Mouse (Mus musculus) Muller cell, postnatal 12 days (primary cell): ENCODE results near the gene Slc25a21.

ENCODE experiments used
- DNase-seq: peaks from one replicate; pipeline ENCODE4 v3.0.0-alpha.2; 2015; ENCODE audit errors: inconsistent ontology term

The Slc25a21 gene

DNA sequence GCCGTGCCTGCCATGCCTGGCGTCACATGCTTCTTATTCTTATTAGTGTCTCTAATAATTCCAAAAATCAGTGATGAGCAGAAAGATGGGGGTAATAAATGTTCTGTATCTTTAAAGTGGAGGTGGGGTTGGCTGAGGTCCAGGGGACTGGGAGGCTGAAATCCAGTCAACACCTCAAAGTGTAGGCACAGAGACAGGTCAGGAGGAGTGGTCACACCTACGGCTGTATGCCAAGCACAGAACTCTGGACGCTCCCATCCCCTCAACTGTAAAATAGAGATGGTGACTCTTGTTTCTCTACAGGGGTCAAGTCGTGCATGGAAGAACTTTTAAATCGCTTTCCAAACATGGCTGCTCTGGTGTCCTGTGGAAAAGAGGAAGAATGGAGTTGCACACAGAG is 429.8 kb downstream of the Slc25a21 start:
- no peak for DNase-seq

DNA sequence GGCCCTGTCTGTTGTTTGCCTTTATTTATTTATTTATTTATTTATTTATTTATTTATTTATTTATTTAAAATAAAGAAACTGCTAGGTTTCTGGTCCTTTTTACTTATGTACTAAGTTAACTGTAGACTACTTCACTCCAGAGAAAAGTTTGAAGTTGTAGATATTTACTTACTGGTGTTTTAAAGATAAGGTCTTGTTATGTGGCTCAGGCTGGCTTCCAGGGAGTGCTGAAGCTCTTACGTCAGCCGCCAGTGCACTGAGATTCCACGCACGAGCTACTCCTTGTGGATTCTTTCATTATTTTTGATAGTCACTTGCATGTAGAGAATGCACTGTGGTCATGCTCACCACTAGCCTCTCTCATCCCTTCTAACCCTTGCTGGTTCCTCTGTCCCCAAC is 460.2 kb downstream of the Slc25a21 start:
- DNase-seq: no peak

DNA sequence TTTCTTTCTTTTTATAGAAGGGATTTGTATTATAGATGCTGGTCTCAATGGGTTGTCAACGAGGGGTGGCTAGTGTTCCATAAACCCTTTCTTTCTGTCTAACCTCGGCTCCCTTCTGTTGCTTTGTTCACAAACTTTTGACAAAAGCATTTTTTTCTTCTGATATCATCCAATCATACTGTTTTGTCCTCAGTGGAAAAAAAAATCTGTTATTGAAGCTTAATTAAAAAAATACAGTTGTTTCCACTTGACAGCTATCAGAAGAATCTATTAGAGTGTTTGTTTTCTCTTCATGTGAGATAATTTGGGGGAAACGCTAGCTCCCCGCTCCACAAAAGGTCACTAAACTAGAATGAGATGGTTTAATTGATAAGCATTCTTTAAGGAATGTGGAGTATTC is 469.6 kb downstream of the Slc25a21 start:
- peak; percentile 91 for DNase-seq

DNA sequence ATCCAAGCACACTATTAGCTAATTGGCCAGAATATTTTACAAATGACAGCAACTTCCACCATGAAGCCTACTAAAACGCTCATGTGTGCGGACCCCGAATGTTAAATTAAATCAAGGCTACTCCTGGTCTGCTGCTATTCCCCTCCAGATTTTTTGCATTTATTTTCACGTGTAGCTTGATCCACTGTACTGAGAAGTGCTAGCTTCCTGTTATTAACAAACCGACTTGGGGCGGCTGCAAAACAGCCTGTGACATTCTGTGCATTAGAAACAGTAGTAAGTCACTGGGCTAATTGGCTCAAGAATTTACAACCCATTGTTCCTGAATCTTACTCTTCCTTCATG is 478.6 kb downstream of the Slc25a21 start:
- no peak for DNase-seq

DNA sequence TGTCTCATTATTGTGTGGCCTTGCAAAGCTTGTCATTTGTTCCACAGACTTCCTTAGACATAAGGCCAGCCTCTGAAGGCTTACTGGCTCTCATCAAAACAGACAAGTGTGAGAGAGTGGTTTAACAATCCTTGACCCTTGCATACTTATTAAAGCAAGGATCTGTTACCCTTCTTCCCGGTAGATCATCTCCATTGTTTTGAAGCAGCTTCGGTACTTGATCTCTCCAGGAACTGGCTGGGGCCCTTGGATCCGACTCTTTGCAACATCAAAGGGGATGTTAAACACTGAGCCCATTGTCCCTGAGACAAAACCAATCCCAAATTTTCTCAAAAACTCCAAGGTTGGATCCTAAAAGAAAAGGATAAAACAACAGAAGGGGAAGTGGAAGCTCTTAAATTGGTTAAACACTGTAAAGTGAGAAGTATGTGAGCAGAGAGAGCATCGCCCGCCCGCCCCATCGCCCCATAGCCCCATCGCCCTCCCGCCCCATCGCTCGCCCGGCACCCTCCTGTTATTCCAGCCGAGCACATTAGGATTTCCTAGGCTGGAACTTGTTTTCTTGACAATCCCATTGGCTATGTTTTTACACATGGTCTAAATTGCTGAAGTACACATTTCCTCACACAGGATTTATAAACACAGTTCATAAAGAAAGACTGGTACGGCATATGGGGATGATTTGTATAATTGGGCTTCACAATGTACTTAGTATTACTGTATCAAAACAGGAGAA is 479.1 kb downstream of the Slc25a21 start:
- no peak for DNase-seq

DNA sequence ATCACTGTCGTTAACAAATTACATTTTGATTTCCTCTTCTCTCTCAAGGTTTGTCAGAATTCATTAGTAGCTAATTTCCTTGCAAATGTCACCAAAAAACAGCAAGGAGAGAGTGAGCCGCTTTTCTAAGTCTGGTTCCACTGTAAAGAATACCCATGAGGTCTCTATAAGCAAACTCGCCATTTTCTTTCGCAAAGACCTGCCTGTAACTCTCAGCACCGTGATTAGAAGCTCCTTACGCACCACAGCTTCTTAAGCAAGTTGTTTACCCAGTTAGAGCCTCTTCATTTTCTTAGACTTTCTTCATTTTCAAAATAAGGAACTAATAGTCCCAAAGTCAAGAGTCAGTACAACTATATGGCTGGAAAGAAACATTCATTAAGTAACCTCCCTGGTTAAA is 496.3 kb downstream of the Slc25a21 start:
- no peak for DNase-seq

DNA sequence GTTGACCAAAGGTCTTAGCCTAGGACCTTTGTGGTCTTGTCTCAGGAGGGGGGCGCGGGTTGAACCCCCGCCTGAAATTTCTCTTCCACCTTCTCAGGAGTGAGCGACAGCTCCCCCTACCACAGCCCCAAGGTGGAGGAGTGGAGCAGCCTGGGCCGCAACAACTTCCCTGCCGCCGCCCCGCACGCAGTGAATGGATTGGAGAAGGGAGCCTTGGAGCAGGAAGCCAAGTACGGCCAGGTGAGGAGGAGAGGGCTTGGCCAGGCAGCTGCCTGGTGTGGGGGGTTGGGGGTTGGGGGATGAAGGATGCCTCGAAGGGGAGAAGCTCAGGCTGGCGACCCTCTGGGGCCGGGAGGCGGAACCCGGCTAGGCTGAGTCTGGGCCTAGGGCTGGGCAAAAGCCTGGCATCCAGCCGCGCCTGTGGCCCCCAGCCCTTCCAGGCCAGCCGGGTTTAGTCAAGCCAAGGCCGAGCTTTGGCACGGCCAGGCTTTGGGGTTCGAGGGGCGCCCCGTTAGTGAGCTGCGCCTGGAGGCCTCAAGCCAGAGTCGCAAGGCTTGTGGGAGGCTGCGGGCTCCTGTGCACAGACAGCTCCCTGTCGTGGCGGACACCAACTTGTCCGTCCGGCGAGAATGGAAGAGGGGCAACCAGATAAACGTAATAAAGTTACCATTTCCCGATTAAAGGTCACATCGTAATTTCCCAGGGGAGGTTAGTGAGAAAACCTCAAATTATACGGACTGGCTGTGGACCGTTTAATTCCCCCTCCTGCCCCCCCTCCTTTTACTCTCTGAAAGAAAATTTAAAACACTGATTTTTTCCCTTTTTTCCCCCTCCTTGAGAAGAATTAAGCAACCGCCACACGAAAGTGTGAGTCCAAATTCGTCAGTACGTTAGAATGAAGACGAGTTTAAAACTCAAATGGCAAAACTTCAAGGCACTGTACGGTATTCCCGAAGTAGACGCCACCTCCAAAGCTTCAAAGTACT is 497.1 kb downstream of the Slc25a21 start:
- DNase-seq: no peak

DNA sequence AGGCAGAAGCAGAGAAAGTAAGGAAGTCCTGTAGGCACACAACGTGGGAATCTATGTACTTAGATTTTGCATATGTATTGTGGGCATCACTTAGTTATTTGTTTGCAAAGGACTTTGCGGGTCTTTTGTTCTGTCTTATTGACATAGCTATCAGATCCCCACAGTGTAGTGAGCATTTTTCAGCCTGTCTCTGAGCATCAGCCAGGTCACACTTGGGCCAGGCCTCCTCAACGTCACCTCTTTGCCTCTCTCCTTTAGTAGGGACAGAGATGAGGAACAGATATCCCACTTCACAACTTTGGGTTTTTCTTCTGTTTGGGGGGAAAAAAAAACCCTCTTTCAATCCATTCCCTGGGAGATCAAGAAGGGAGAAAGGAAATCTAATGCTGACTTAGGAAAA is 497.9 kb downstream of the Slc25a21 start:
- DNase-seq: no peak

DNA sequence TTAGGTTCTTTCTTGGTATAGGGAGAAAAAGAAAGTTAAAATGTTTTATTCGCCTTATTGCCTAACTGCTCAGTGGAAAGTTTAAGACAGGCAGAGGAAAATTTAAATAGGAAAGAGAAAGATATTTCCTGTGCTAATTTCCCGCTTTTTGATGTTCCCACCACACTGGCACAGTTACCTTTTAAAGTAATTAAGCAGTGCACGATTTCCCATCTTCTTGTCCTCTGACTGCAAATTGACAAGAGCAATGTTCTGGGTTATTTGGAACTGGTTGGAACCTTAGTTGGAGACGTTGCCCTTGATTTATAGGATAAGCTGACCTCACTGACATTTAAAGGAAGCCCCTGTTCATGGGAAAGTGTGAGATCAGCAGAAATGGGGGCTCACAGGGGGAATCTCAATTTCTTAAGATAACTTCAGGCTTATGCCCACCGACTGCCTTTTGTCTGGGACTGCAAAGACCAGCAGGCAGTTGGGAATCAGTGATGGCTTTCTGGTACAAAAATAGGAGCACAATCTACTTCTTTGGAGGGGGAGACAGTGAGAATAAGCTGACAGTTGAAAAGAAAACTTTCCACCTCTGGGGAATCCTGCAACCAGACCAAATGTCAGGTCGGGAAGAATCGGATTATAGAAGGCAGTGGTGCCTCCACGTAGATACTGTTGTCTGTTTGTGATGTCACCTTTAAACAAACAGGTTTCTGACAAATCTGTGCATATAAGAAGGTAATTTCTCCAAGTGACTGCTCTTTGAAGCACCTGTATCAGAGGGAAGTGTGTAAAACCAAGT is 498.9 kb downstream of the Slc25a21 start:
- DNase-seq: no peak

DNA sequence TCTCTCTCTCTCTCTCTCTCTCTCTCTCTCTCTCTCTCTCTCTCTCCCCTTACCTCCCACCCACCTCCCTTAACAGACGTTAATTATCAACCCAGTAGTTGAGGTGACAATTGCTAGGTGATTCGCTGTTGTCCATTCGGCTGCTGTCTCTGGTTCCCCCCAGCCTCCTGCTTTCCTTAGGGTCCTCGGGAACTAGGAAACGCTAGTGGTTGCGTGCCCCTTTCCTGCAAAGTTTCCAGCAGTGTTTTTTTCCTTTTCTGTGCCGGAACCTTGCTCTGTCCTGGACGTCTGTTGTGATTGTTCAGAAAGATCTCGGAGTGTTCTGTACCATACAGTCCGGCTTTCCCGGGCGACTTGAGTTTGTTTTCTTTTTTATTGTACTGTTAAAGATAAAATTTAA is 499.5 kb downstream of the Slc25a21 start:
- no peak for DNase-seq

DNA sequence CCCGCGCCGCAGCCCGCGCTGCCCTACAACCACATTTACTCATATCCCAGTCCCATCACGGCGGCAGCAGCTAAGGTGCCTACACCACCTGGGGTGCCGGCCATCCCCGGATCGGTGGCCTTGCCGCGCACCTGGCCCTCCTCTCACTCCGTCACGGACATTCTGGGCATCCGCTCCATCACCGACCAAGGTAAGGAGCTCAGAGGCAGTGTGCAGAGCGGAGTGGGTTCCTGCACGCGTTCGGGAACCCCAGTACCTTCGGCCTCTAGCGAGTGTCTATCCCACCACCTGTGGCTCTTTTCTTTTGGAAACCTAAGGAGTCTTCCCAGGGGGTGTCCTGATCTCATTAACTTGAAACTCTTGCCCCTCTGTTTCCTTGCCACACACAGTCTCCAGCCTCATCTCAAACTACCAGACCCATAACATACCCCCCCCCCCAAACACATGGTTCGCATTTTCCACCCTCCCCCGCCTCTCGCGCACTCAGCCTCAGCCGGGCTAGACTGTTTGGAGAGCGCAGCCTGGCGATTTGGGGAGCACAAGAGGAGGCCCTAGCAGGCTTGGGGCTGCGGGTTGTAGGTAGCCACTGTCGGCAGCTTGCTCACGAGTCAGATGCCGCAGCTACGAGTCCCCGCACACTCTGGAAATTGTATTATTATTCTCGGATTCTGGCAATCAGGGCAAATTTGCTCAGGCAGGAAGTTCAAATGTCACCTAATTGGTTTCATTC is 500.1 kb downstream of the Slc25a21 start:
- no peak for DNase-seq

DNA sequence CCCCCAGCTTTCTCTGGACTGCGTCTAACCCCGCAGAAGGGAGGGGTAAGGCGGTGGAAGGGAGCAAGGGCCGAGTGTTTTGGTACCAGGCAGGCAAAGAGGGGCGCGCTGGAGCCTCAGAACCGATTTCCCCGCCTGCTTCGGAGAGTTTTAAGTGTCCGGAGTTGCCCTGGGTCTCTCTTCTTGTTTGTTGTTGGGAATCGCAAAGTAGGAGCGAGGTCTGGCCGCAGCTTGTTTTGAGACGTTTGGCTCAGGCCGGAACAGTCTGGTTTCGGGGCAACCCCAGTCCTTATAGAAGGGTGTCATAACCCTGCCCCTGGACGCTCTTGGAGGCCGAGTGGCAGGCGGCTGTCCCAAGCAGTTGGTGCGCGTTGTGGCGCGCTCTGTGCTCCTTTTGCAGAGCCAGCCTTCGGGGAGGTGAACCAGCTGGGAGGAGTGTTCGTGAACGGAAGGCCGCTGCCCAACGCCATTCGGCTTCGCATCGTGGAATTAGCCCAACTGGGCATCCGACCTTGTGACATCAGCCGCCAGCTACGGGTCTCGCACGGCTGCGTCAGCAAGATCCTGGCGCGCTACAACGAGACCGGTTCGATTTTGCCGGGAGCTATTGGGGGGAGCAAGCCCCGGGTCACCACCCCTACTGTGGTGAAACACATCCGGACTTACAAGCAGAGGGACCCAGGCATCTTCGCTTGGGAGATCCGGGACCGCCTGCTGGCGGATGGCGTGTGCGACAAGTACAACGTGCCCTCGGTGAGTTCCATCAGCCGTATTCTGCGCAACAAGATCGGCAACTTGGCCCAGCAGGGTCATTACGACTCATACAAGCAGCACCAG is 500.9 kb downstream of the Slc25a21 start:
- DNase-seq: peak; percentile 45

DNA sequence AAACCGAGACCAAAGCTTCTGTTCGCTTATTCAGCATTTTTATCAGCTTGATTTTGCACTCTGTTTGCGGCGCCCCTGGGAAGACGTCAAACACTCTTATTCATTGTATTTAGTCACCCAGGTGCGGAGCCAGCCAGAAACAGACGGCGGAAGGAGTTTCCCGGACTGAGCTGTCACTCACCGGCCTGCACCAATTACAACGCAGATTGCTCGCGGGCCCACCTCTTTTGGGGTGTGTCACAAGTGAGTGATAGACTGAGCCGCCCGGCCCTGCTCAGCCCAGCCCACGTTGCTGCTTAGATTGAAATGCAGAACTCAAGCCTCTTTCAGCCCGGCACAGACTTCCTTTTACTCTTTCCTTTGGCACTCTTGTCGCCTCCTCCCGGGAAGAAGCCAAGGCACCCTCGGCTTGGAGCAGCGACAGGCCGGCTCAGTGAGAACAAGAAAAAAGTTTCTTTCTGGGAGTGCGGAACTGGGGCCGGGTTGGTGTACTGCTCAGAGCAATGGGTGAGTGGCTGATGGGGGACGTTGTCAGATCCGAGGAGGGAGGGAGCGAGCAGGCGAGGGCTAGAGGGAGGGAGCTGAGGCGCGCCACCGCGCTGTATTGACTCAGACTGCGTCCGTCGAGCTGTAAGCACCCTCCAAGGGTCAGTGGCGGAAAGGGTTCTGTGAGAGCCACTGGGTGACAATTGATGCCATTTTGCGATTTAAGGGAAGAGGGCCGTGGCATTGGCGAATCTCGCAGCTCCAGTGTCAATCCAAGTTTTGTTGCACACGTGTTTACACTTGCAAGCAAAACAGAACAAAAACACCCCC is 501.7 kb downstream of the Slc25a21 start:
- peak; percentile 89 for DNase-seq

DNA sequence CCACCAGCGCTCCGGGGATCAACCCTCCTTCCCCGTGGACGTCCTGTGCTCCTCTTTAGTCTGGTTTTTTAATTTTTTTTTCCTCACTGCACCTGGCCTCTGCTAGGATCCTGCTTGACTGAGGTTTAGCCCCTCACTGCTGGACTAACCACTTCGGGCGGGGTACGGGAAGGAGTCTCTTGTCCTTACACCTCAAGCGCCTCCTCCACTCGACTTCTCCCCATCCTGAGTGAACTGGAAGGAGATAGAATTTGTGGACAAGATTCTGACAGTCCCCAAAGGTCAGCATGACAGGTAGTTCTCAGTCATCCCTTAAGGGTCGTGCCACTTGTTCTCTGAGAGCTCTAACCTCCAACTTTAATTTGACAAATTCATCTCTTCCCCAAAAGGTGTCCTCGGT is 502.3 kb downstream of the Slc25a21 start:
- no peak for DNase-seq

DNA sequence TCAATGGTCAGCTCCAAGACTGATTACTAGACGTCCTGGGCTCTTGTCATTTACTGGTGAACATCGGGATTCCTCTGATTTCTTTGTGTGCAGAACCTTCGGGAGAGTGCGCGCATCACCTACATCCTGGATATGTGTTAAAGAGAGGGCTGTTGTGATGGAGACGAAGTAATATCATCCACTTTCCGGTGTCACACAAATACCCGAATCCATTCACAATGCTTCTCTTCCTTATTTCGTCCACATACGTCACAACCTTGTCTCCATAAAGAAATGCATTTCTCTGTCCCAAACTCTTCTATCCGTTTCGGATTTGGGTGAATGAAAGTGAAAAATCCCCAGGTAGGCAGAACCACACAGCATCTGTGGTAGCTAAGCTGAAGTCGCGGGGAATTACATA is 502.9 kb downstream of the Slc25a21 start:
- no peak for DNase-seq

DNA sequence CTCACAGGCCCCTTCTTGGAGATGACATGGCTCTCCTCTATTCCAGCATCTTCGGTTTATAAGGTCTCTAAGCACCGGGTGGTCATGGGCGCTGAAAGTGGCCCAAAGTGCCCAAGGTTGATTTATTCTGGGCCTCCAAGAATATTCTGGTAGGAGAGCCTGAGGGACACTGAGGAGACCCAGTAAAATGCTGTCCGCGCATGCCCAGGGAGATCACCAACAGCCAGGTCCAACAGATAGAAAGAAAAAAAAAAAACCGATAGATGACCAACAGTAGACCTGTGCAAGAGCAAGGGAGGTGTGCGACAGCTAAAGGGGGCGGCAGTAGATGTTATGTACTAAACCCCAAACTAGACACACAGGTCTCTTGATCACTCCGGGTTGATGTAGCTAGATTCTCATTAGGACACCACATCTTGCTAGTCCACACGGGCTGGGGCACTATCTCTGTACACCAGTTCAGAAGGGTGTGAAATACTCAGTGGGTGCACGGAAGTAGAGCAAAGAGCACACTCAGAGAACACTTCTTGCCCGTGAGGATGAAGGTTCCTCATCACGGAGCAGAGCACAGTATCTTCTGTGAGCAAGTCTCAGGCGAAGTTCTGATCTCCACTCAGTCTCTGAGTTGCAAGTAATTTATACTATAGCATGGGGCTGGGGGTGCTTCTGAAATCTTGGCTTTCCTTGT is 503.7 kb downstream of the Slc25a21 start:
- DNase-seq: no peak

DNA sequence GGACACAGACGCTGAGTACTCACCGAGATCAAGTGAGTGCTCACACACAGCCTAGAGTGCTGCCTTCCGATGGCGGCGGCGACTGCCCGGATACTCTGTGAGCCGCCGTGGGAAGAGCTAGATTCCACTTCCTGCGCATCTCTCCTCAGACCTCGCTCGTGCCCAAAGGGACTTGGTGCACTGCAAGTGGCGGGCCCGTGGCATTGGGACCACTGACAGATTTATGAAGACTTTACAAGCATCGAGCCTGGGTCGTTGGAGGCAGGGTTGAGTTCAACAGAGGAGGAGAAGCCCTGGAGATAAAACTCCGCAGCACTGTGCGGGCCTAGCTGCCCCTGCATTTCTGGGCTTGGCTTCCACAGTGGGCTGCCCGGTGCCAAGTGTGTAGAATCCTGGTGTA is 504.7 kb downstream of the Slc25a21 start:
- DNase-seq: no peak

DNA sequence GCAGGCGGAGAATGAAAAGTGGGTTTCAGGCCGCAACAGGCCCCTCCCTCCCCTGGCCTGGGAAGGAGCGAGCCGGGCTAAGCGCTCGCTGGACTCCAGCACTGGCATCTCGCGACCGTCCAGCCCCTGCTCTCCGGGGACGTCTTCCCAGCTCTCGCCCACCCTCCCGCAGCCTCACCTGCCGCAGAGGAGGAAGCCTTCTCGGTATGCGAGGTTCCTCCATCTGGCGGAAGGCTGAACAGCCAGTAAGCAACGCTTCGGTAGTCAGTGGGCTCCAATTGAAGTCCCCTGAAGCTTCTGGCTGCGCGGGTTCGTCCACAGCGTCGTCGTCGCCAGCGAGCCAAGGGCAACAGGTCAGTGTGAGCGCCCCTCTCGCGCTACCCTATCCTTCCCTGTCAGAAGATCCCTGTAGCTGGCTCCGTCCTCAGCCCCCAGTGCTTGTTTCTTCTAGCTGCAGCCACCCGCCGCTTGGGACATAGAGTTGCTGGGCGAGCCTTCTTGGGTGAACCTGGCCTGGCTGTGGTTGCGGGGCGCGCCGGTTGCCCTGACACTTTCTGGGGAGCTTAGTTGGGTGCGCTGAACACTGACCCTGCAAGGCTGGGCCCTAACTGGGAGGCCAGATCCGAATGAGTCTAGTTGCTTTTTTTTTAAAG is 505.7 kb downstream of the Slc25a21 start, which contains the start of gene Pax9:
Gene Pax9 (plus strand): TSS at position 341 of the 653 bp plus-strand sequence.
- no peak for DNase-seq

DNA sequence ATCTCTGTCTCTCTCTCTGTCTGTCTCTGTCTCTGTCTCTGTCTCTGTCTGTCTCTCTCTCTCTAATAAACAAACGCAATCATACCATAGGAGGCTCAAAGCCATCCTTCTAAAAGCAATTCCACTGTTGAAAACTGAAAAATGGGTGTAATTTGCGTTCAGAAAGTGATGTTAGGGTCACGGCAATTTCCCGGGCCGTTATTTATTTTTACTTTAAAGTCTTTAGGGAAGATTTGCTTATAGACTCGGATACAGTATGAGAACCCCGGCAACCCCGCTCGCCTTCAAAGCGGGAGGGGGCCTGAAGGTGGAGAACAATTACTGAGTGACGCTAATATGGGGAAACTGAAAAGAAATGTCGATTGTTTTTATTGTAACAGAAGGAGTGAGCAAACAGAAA is 506.3 kb downstream of the Slc25a21 start:
- DNase-seq: no peak
